Mouse (Mus musculus): Measurements from ENCODE around the gene Amdhd2. TPM values are rescaled to one million over a fixed set of nuclear protein-coding genes. Genes with fewer than 3 reads are reported as not detected.
A peak's percentile ranks its signal among the peaks of the same experiment; 100 is the strongest.
"Not testable (repeated sequence)": the region's sequence is repeated elsewhere in the genome, so short reads cannot be mapped to it uniquely, and the experiment has no call there.

Amdhd2 gene
- polyA plus RNA-seq, 1 experiment from 2014 or later, result 44.5 TPM

GRCm38 (mm10) chr17:24141425-24141920 lies 22.1 kb downstream of the Amdhd2 start:
- Histone ChIP-seq H3K4me1 (peaks cover 18% of the 10 kb centered on the region), H3K27ac (peak overlapping the region; percentile 98), H3K4me3 (peak overlapping the region; percentile 100), H3K36me3 (no peaks in the 10 kb centered on the region), H3K27me3 (ENCODE audit: insufficient read depth, poor library complexity, severe bottlenecking) (no peaks in the 10 kb centered on the region), H3K9me3 (no peaks in the 10 kb centered on the region)
- peak; percentile 98 for DNase-seq (ENCODE audit: low spot score)
- under 1% methylated on average over 57 of the region's 57 CpGs for WGBS

DNA sequence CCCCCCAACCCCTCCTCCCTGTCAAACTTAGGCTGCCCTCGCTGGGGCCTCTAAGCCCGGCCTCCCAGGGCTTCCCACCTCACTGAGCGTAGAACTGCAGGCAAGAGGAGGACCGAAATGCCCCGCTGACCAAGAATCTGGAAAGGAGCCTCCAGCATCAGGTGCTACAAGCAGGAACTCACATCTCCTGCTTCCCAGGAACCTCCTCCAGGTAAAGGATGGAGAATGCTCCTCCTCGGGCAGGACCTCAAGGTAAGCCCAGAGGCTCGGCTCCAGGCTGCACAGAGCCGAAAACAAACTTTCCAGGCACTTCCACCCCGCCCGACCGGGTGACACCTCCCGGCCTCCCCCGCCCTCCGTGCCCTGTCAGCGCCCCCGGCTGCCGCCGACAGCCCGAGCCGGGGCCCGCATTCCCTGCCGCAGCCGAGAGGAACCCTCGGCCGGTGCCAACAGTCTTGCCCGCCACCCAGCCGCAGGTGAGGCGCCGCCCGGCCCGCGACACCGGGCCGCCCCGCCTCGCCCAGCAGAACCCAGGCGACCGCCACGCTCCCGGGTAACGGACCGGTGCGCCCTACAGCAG lies 22.6 kb downstream of the Amdhd2 start:
- Histone ChIP-seq H3K27ac (peak overlapping the region; percentile 98), H3K36me3 (no peaks in the 10 kb centered on the region), H3K4me1 (peaks cover 18% of the 10 kb centered on the region), H3K9me3 (no peaks in the 10 kb centered on the region), H3K27me3 (ENCODE audit: insufficient read depth, poor library complexity, severe bottlenecking) (no peaks in the 10 kb centered on the region), H3K4me3 (peak overlapping the region; percentile 100)
- peak; percentile 80 for DNase-seq (ENCODE audit: low spot score)
- under 1% methylated on average over 43 of the region's 43 CpGs for WGBS

- no peaks in the 10 kb centered on the region for H3K36me3 ChIP-seq
- no peak for DNase-seq (ENCODE audit: low spot score)
- peaks cover 20% of the 10 kb centered on the region for H3K4me1 ChIP-seq
- 86% methylated on average over 4 of the region's 4 CpGs for WGBS
- H3K4me3 ChIP-seq, result peak overlapping the region; percentile 100; the same call in 1 of the 2 replicates
- H3K27me3 ChIP-seq (ENCODE audit: insufficient read depth, poor library complexity, severe bottlenecking), result no peaks in the 10 kb centered on the region
- H3K27ac ChIP-seq, result no peak overlapping the region
- H3K9me3 ChIP-seq, result no peaks in the 10 kb centered on the region
Observed at GRCm38 (mm10) chr17:24139968-24140367, 23.6 kb downstream of the Amdhd2 start.

GRCm38 (mm10) chr17:24139256-24139655 lies 24.3 kb downstream of the Amdhd2 start:
- Histone ChIP-seq H3K27ac (no peak overlapping the region), H3K36me3 (no peaks in the 10 kb centered on the region), H3K4me3 (no peak overlapping the region), H3K9me3 (no peaks in the 10 kb centered on the region), H3K4me1 (peaks cover 23% of the 10 kb centered on the region), H3K27me3 (ENCODE audit: insufficient read depth, poor library complexity, severe bottlenecking) (no peaks in the 10 kb centered on the region)
- whole genome bisulfite sequencing, result 86% methylated on average over 3 of the region's 3 CpGs
- DNase-seq (ENCODE audit: low spot score), result no peak

DNA sequence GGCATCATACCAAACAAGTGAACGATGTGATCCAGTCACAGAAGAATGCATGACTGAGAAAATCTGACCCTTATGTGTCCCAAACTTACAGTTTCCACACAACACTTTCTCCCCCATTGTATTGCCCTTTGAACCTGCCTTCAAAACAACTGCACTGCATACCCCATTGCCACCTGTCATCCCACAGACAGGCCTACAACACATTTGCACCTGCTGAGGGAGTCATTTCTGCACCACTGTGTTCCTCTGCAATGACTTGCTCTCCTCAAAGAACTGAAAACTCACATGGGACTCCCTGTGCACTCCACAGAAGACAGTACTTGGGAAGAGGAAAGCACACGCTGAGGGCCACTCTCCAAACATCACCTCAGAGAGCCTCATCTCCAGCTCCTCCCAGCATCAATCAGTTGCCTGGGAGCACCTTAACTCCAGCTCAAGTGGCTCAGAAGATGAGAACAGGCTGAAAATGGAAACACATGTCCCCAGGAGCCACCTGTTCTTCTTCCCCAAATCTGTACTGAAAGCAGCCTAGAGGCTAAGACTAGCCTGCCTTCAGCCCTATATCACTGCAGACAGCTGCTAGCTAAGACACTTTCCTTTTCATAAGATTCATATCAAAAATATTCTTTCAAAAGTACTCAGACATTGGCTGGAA lies 26.2 kb downstream of the Amdhd2 start:
- peaks cover 23% of the 10 kb centered on the region for H3K4me1 ChIP-seq
- H3K27me3 ChIP-seq (ENCODE audit: insufficient read depth, poor library complexity, severe bottlenecking), result no peaks in the 10 kb centered on the region
- DNase-seq (ENCODE audit: low spot score), result no peak
- H3K36me3 ChIP-seq, result no peaks in the 10 kb centered on the region
- WGBS, result 78% methylated on average over 2 of the region's 2 CpGs
- H3K27ac ChIP-seq, result no peak overlapping the region
- H3K4me3 ChIP-seq, result no peak overlapping the region
- H3K9me3 ChIP-seq, result no peaks in the 10 kb centered on the region

DNA sequence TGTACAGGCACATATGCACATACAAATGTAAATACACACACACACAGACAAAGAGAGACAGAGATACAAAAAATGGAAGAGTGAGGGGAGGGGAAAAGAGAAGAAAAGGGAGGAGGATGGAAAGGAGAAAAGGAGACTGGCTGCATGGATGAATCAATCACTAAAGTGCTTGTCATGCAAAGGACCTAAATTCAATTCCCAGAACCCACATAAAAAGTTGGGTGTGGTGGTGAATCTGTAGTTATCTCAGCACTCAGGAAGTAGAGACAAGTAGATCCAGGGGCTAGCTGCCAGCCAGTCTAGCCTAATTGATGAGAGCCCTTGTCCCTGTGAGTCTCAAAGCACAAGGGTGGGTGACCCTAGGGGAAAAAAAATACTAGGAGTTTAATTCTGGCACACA lies 29.5 kb downstream of the Amdhd2 start:
- no peaks in the 10 kb centered on the region for H3K9me3 ChIP-seq
- DNase-seq (ENCODE audit: low spot score), result no peak
- H3K4me1 ChIP-seq, result 0 out of 2 replicates have a peak, but pooled peaks cover 12% of the 10 kb centered on the region
- no peak overlapping the region for H3K4me3 ChIP-seq
- no peaks in the 10 kb centered on the region for H3K27me3 ChIP-seq (ENCODE audit: insufficient read depth, poor library complexity, severe bottlenecking)
- H3K27ac ChIP-seq, result no peak overlapping the region
- no peaks in the 10 kb centered on the region for H3K36me3 ChIP-seq

- not testable (repeated sequence) for DNase-seq (ENCODE audit: low spot score); H3K36me3 ChIP-seq; H3K4me3 ChIP-seq; H3K27ac ChIP-seq; H3K9me3 ChIP-seq; H3K27me3 ChIP-seq (ENCODE audit: insufficient read depth, poor library complexity, severe bottlenecking)
- 88% methylated on average over 4 of the region's 4 CpGs for WGBS
- 0 out of 2 replicates have a peak, but pooled peaks cover 12% of the 10 kb centered on the region for H3K4me1 ChIP-seq
Observed at GRCm38 (mm10) chr17:24132919-24133318, 30.6 kb downstream of the Amdhd2 start.

DNA sequence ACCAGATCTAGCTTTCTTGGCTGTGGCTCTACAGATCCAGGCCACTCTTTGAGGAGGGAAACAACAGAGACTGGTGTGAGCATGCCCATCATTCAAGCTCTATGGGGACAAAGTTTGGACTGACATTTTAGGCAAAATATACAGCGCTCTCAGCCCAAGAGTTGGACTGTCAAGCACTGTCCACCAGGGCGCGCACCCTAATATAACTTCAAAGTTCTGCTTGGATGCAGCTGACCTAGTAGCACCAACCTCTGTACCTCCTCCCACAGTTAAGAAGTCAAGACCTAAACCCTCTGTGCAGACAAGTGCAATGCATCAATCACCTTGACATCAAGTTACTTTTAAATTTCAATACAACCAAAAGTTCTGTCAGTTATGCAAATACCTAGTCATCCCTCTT lies 32.0 kb downstream of the Amdhd2 start:
- 94% methylated on average over 3 of the region's 3 CpGs for WGBS
- Histone ChIP-seq H3K4me3 (no peak overlapping the region), H3K9me3 (no peaks in the 10 kb centered on the region), H3K27me3 (ENCODE audit: insufficient read depth, poor library complexity, severe bottlenecking) (no peaks in the 10 kb centered on the region), H3K36me3 (no peaks in the 10 kb centered on the region), H3K4me1 (0 out of 2 replicates have a peak, but pooled peaks cover 4% of the 10 kb centered on the region), H3K27ac (no peak overlapping the region)
- no peak for DNase-seq (ENCODE audit: low spot score)

GRCm38 (mm10) chr17:24129246-24129645 lies 34.3 kb downstream of the Amdhd2 start:
- not testable (repeated sequence) for H3K4me1 ChIP-seq; H3K36me3 ChIP-seq; H3K27ac ChIP-seq; H3K9me3 ChIP-seq; H3K4me3 ChIP-seq; H3K27me3 ChIP-seq (ENCODE audit: insufficient read depth, poor library complexity, severe bottlenecking); DNase-seq (ENCODE audit: low spot score)
- 83% methylated on average over 4 of the region's 4 CpGs for WGBS

DNA sequence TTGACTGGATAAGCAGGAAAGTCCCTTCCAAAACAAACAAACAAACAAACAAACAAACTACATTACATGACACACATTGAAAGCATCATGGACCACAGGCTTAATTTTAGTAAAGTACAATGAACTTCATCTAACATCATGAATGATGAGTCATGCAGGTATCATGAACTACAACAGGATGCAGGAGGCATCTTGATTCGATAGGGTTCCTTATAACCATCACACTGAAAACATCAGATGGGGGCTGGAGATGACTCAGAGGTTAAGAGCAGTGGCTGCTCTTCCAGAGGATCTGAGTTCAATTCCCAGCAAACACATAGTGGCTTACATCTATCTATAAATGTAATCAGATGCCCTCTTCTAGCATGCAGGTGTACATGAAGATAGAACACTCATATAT lies 36.0 kb downstream of the Amdhd2 start:
- WGBS, result 94% methylated on average over 1 of the region's 1 CpGs
- Histone ChIP-seq H3K4me3 (no peak overlapping the region), H3K9me3 (no peaks in the 10 kb centered on the region), H3K27me3 (ENCODE audit: insufficient read depth, poor library complexity, severe bottlenecking) (no peaks in the 10 kb centered on the region), H3K4me1 (no peaks in the 10 kb centered on the region), H3K36me3 (no peaks in the 10 kb centered on the region), H3K27ac (no peak overlapping the region)
- no peak for DNase-seq (ENCODE audit: low spot score)

- DNase-seq (ENCODE audit: low spot score), result no peak
- no peaks in the 10 kb centered on the region for H3K36me3 ChIP-seq
- H3K27ac ChIP-seq, result no peak overlapping the region
- H3K27me3 ChIP-seq (ENCODE audit: insufficient read depth, poor library complexity, severe bottlenecking), result no peaks in the 10 kb centered on the region
- no peaks in the 10 kb centered on the region for H3K4me1 ChIP-seq
- H3K4me3 ChIP-seq, result no peak overlapping the region
- WGBS, result 84% methylated on average over 3 of the region's 3 CpGs
- no peaks in the 10 kb centered on the region for H3K9me3 ChIP-seq
Observed at GRCm38 (mm10) chr17:24126801-24127200, 36.8 kb downstream of the Amdhd2 start.

- 84% methylated on average over 3 of the region's 3 CpGs for WGBS
- H3K9me3 ChIP-seq, result no peaks in the 10 kb centered on the region
- peaks cover 2% of the 10 kb centered on the region; the same call in 1 of the 2 replicates for H3K36me3 ChIP-seq
- no peak overlapping the region for H3K4me3 ChIP-seq
- no peaks in the 10 kb centered on the region for H3K4me1 ChIP-seq
- no peak overlapping the region for H3K27ac ChIP-seq
- DNase-seq (ENCODE audit: low spot score), result no peak
- H3K27me3 ChIP-seq (ENCODE audit: insufficient read depth, poor library complexity, severe bottlenecking), result no peaks in the 10 kb centered on the region
Observed at GRCm38 (mm10) chr17:24119446-24119845, 44.1 kb downstream of the Amdhd2 start.

DNA sequence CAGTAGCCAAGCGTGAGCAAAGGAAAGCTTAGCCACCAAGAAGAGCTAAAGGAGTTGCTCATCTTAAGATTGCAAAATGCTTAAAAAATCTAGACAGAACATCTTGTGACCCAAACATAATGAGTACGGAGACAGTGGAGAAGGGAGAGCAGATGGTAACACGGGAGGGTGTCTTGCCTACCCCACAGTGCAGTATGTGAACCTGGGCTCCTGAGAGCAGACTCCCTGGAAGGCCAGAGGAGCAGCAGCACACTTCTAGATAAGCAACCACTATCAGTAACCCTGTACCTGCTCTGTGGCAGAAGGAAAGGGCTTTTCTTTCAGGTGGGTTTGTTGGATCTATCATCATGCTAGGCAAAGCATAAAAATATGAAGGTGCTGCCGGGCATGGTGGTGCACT lies 50.5 kb downstream of the Amdhd2 start:
- no peaks in the 10 kb centered on the region for H3K4me1 ChIP-seq
- H3K27ac ChIP-seq, result no peak overlapping the region
- no peak for DNase-seq (ENCODE audit: low spot score)
- H3K4me3 ChIP-seq, result no peak overlapping the region
- WGBS, result 81% methylated on average over 4 of the region's 4 CpGs
- H3K9me3 ChIP-seq, result no peaks in the 10 kb centered on the region
- no peaks in the 10 kb centered on the region for H3K27me3 ChIP-seq (ENCODE audit: insufficient read depth, poor library complexity, severe bottlenecking)
- H3K36me3 ChIP-seq, result peaks cover 19% of the 10 kb centered on the region

All from heart, embryonic 10.5 days (tissue).